Mouse (Mus musculus) testis, adult 2 months (tissue): ENCODE results near the gene Lig3.

Experiments
- CTCF ChIP-seq: fragments of 200-500 bp; IDR thresholded peaks from 2 replicates; pipeline ENCODE4 v1.5.1; 2012; ENCODE audit warnings: low read depth, mild to moderate bottlenecking, inconsistent platforms, low read length, moderate library complexity; ENCODE audit not compliant: control insufficient read depth, insufficient read depth, insufficient replicate concordance
- POLR2A ChIP-seq: fragments of 200-500 bp; IDR thresholded peaks from 2 replicates; pipeline ENCODE4 v1.6.1; 2012; ENCODE audit warnings: low read depth, mild to moderate bottlenecking, inconsistent platforms, low read length, moderate library complexity; ENCODE audit not compliant: control insufficient read depth

DNA sequence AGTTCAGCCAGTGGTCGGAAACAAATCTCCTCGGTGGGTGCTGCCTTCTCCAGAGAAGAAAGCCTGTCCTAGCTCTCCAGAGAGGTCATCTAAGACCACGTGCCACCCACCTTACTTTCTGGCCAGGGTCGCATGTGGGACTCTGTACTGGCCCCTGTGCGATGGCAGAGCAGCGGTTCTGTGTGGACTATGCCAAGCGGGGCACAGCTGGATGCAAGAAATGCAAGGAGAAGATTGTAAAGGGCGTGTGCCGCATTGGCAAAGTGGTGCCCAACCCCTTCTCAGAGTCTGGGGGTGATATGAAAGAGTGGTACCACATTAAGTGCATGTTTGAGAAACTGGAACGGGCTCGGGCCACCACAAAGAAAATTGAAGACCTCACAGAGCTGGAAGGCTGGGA is 2.5 kb downstream of the Lig3 start:
- TF ChIP-seq POLR2A (no peak), CTCF (no peak)
